Mouse (Mus musculus) small intestine, adult 2 months (tissue): Measurements from ENCODE around the gene Kif18a.

Experiments
- CTCF ChIP-seq: fragments of 200-500 bp; IDR thresholded peaks from 2 replicates; pipeline ENCODE4 v1.5.1; 2012; ENCODE audit warnings: low read depth, mild to moderate bottlenecking, control low read depth, inconsistent platforms, low read length, moderate library complexity, mixed read lengths; ENCODE audit not compliant: insufficient replicate concordance, insufficient read length; ENCODE audit errors: extremely low read depth
- POLR2A ChIP-seq: fragments of 200-500 bp; IDR thresholded peaks from 2 replicates; pipeline ENCODE4 v1.6.1; 2012; ENCODE audit warnings: low read depth, mild to moderate bottlenecking, control low read depth, inconsistent platforms, low read length, moderate library complexity

GRCm38 (mm10) chr2:109289327-109289726 lies 8.8 kb downstream of the Kif18a start:
- TF ChIP-seq CTCF (no peak), POLR2A (no peak)
